Mouse (Mus musculus) urinary bladder, postnatal 4 days (tissue): ENCODE results near the gene AC124502.3.

Experiments used
- DNase-seq, 2 experiments: peaks; one replicate each; pipeline ENCODE4 v3.0.0; 2021 to 2022; ENCODE audit warnings: low spot score in 2 of 2

Gene AC124502.3

DNA sequence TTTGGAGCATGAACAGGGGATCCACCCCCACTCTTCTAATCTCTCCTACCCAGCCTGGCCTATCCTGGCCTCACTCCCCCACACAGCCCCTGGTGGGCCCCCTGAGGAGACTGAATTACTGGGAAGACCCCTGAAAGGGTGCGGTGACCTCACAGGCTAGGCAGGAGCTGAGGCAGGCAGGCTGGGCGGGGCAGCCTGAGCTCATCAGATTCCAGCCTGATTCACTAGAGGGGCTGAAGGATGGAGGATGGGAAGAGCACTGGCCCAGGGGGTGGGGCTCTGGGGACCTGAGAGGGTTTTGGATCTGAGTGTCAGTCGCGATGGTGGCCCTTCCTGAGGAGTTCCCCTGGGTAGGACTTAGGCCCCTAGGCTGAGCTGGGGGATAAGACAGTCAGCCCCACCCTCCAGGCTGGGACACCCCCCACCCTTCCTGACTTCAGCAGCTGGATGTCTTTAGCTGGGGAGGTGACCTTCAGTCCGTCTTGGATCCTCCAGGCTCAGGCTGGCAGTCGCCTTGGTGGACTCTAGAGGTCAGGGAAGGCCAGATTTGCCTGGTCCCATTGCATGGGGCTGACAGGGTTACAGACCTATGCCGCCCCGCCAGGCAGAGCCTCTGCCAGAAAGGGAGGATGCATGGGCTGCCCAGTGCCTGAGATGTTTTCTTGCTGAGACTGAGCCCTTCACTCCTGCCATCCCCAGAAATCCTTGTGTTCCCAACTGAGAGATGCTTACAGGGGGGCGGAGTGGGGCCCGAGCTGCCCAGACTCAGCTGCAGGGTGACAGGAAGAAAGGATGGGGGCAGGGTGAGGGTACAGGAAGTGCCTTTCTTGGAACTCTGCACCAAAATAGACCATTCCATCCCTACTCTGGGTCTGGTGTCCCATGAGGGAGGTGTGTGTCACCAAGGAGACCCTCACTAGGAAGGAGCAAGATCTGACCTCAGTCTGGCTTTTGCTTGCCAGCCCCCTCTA lies 20.4 kb downstream of the AC124502.3 start:
- DNase-seq: peak in 1 of 2 experiments; percentile 49

DNA sequence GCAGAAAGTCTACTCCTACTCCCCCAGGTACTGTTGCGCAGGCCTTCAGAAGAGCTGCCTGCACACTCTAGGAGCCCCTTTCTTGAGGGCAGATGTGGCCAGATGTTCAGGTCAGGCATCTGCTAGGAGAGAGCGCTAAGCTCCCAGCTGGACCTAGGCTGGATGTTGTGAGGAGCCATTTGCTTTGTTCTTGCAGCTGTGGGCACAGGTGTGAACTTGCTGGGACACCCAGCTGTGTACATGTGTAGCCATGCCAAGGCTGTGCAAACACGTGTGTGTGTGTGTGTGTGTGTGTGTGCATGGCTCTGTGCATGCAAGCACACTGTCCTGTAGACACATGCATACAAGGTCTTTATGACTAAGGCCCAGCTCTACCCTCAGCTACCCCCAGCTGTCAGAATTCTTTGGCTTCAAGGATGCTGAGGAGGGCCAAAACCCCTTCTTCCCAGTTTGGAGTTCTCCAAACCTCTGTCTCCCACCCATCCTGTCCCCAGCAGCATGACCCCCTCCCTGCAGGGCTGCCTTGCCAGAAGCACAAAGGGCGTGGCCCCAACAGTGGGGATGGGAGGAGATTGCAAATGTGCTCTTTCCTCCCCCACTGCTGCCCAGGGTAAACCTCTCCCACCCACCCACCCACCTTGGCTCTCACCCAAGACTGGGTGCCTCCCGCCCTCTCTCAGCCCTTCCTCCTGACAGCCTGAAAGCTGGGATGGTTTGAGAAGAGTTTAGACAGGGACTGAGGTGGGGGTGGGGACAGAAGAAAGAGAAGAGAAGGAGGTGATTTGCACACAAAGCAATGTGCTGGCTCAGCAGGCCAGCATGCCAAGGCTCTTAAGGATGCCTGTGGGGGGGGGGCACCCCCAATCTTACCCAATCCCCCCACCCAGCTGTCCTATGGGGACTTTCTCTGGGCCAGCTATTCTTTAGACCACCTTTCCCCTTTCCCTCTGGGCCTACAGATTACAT lies 22.0 kb downstream of the AC124502.3 start:
- DNase-seq: peak in 1 of 2 experiments; percentile 68

DNA sequence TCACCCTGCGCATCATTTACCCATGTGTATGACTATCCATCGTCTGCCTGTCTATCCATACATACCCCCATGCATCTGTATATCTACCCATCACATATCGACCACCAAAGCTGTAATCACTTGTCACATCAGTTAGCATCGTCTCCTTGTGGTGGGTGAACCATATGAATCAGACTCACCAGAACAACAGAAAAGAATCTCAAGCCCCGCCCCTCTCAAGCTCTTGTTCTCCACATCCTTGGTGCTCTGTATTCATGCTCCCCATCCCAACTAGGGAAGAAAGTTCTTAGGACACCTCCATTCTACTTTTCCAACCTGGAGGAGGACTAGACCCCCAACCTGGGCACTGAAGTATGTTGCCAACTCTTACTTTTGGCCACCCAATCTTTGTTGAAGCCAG lies 23.4 kb downstream of the AC124502.3 start:
- DNase-seq: no peak

DNA sequence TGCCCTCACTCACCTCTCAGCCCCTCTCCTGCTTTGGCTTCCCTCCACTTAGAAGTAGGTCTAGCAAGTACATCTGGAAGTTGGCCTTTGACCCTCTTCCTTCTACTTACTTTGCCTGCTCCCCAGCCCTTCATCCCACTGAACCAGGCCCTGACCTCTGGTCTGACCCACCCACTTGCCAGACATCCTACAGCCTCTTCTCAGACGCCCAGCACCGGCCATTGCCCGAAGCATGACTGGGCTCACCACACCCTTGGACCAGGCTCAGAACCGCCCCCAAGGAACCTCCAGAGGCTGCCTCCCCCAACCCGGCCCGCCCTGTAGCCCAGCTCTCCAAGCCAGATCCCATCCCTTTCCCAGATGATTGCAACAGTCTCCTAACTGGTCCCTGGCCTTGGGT lies 23.8 kb downstream of the AC124502.3 start:
- peak in 1 of 2 experiments; percentile 66 for DNase-seq

DNA sequence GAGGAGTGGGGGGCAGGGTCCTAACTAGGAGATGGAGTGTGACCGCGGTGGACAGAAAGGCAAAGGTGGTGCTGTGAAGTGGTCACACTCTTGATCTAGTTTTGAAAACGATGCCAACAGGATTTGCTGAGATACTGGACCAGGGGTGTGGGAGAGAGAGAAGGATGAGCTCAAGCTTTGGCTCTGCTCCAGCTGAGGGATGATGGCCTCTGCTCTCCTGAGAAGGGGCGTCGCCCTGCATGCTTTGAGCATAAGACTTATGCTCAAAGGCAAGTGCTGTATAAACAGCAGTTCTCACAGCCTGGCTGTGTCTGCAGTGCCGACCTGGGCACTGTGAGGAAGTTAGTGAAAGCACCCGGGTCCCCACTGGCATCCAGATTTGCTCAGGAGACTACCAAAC lies 26.4 kb downstream of the AC124502.3 start:
- peak in 1 of 2 experiments; percentile 79 for DNase-seq

DNA sequence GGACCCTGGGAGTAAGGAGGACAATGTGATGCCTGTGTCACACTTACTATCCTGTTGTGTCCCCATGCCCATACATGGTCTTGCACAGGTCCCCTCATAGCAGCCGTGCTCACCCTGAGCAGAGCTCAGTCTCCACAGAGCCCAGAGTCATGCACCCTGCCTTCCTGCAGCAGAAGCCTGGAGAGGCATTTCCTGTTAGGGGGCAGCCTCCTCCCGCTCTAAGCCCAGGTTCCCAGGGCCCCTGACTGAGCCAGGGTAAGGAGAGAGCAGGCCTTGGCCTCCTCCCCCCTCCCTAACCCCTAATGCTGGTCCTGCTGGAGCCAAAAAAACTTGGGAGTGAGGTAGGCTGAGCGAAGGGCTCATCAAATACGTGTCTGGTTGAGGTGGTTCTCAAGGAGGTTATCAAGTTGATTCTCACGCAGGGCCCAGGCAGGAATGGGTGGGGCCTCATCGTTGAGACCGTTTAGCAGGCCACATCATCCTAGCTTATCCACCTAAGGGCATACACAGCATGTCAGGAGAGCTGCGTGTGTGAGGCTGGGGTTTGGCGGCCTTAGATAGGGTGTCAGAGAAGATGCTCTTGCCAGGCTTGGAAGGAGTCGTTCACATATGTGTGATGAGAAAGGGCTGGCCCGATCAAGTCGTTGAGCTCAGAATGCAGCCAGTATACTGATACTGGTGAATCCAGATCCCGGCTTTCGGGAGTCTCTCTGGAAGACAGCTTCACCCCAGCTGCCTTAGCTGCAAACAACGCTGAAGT lies 28.5 kb downstream of the AC124502.3 start:
- DNase-seq: no peak

DNA sequence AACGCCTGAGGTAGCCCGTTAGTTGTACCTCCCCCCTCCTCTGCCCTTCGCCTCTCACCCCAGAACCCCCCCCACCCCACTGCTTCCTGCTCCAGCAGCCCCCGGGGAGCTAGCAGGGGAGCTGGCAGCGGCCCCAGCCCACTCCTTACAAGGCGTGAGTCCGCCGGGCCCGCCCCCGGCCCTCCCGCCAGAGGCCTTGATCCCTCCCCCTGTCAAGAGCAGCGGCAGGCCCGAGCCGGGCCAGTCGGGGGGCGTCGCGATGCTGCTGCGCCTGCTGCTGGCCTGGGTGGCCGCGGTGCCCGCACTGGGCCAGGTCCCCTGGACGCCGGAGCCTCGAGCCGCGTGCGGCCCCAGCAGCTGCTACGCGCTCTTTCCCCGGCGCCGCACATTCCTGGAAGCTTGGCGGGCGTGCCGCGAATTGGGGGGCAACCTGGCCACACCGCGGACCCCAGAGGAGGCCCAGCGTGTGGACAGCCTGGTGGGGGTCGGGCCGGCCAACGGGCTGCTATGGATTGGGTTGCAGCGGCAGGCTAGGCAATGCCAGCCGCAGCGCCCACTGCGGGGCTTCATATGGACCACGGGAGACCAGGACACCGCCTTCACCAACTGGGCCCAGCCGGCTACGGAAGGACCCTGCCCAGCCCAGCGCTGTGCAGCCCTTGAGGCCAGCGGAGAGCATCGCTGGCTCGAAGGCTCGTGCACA lies 29.3 kb downstream of the AC124502.3 start, which contains the start of gene Cd248:
Gene Cd248, plus strand, starts transcription at position 212 of the 703 bp plus-strand sequence.
- DNase-seq: peak; percentile 84

DNA sequence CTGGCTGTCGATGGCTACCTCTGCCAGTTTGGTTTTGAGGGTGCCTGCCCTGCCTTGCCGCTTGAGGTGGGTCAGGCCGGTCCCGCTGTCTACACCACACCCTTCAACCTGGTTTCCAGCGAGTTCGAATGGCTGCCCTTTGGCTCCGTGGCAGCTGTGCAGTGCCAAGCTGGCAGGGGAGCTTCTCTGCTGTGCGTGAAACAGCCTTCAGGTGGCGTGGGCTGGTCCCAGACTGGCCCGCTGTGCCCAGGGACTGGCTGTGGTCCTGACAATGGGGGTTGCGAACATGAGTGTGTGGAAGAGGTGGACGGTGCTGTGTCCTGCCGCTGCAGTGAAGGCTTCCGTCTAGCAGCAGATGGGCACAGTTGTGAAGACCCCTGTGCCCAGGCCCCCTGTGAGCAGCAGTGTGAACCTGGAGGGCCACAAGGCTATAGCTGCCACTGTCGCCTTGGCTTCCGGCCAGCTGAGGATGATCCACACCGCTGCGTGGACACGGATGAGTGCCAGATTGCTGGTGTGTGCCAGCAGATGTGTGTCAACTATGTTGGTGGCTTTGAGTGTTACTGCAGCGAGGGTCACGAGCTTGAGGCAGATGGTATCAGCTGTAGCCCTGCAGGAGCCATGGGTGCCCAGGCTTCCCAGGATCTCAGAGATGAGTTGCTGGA lies 30.0 kb downstream of the AC124502.3 start:
- no peak for DNase-seq

DNA sequence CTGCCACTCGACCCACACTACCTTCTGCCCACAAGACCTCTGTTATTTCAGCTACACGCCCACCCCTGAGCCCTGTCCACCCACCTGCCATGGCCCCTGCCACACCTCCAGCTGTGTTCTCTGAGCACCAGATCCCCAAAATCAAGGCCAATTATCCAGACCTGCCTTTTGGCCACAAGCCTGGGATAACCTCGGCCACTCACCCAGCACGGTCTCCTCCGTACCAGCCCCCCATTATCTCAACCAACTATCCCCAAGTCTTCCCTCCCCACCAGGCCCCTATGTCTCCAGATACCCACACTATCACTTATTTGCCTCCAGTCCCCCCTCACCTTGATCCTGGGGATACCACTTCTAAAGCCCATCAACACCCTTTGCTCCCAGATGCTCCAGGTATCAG lies 30.8 kb downstream of the AC124502.3 start:
- no peak for DNase-seq

DNA sequence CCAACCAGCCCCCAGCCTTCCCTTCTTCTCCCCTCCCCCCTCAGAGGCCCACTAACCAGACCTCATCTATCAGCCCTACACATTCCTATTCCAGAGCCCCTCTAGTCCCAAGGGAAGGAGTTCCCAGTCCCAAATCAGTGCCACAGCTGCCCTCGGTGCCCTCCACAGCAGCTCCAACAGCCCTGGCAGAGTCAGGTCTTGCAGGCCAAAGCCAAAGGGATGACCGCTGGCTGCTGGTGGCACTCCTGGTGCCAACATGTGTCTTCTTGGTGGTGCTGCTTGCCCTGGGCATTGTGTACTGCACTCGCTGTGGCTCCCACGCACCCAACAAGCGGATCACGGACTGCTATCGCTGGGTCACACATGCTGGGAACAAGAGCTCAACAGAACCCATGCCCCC lies 31.3 kb downstream of the AC124502.3 start:
- DNase-seq: no peak

DNA sequence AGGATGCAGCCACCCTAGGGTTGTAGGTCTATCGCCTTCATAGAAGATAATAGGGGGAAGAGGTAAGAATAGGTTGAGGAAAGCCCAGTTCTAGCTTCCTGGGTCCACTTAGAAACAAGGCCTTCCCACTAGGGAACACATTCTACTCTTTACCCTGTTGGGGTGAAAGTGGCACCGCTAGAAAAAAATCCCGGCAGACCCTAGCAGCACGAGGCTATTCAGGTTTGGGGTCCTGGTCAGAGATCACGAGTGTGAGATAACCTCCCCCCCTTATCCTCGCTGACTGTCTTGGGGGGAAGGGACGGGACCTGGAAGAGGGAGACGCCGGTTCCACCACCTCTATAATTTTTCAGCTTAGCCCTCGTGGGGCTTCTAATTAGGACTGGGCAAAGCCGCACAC lies 32.4 kb downstream of the AC124502.3 start:
- no peak for DNase-seq

DNA sequence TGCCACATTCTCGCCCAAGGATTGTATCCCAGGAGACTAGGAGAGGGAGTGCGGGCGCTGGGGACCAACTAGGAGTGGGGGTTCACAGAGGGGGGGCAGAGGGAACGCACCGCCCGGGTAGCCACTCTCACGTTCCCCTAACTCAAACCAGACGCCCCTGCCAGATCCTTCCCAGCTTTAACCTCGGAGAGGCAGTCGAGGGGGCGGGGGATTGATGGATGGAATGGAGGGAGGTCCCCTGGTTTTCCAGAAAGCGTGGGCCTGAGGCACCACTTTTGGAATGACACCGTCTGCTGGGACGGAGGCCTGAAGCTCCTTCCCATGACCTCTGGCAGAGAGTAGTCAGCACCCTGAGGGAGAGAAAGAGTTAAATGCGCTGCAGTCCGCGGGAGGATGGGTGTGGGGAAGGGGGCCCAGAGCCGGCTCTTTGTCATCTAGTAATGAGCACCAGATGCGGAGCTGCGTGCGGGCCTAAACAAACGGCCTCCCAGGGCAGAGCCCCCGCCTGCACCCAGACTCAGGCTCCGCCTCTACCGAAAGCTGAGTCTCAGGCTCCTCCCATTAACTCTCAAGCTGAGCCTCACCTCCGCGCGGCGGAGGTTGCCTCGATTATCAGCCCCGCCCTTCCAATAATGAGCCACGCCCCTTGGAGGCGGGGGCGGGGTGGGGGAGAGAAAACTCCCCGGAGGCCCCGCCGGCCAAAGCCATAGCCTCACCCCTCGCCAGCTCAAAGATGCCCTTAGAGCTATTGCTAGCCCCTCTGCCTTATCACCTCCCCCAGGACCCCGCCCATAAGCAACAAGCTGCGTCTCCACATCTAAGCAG lies 33.1 kb downstream of the AC124502.3 start:
- DNase-seq: peak; percentile 85 to 86

DNA sequence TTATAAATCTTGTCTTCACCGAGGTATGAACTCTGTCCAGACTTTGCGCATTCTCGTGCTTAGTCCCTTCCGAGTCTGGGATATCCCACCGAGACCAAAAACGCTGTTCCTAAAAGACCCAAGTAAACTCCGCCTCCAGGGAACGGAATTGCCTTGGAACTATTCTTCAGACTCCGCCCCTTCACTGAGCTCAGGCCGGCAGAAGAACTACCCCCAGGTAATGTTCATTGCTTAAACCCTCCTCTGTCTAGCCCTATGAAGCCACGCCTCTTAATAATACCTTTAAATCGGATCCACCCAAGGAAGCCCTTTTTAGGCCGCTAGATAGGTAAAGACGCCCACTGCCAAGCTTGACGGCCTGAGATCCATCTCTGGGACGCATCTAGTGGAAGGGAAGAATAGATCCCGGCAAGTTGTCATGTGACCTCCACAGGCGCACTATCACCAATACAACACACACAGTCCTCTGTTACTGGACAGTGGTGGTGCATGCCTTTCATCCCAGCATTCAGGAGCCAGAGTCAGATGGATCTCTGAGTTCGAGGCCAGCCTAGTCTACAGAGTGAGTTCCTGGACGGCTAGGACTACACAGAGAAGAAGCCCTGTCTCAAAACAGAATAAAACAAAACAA lies 33.8 kb downstream of the AC124502.3 start:
- no peak for DNase-seq

DNA sequence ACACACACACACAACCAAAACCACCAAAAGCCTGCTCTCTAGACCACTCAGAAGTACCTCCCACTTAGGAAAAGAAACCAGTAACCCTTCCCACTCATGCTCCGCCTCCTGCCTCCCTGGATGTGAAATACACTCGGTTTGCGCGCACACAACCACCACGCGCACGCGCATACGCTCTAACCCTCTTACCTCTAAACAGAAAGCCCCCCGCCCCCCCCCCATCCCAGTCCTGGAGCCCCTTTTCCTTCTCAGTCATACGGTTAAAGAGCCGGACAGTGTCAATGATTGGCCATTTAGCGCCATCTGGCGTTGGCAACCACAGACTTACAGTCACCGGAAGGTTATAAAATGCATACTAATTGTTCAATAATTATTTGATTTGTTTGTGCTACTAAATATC lies 34.3 kb downstream of the AC124502.3 start:
- DNase-seq: no peak

DNA sequence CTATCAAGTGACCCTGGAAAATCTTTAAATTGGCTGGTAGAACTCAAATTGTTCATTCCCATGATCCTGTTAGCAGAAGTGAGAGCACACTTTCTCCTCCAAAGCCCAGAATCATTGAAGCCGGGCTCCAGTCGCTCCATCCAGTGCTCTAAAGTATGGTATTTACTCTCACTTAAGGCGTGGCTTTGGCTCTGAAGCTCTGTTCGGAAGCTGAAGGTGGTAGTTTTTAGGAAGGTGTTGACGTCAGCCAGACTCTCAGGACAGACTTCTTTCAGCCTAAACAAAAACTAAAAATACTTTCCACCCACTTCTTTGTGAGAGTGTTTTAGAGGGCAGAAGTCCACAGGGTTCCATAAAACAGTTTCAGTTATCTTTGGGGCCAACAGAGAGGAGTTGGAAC lies 34.8 kb downstream of the AC124502.3 start:
- no peak for DNase-seq

DNA sequence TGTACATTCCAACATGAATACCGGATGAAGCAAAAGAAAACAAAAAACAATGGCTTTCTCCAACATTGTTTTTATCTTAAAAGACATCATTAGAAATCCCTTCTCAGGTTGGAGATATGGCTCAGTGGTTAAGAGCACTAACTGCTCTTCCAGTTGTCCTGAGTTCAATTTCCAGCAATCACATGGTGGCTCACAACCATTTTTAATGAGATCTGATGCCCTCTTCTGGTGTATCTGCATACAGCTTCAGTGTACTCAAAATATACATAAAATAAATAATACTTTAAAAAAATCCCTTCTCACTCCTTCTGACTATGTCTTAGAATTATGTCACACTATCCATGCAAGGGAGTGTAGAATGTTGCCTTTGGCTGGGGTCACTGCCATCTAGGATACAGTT lies 40.6 kb downstream of the AC124502.3 start:
- no peak for DNase-seq

DNA sequence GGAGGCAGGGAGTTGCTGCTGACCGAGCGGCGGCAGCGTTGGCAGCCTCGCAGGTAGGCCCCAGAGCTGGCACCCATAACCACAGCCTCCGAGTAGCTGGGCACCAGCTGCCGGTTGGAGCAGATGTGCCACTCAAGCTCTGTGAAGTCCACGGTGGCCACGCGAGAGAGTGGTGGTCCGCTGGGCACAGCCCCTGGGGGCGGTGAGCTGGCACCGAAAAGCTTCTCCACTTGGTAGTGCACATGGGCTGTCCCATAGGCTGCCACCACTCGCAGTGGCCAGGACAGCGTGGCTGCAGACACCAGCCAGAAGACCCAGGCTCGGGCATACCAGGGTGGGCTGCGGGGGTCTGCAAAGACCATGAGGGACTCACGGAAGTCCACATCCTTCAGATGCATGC lies 43.3 kb downstream of the AC124502.3 start:
- DNase-seq: no peak

DNA sequence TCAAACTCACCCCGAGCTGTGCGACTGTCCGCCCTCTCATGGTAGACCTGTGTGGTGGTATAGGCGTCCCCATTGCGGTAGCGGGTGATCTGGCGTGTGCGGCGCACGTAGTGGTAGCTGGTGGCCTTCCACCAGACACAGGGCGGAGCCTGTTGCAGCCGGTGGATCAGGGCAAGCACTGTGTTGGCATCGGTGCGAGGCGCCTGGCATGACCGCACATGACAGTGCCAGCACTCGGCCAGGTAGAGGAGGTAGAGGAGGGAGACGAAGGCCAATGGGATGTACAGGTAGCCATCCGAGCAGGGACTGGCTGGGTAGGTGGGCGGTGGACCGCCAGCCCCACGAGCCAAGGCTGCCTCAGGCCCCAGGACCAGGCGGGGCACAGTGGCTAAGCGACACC lies 43.9 kb downstream of the AC124502.3 start:
- no peak for DNase-seq
